Mouse (Mus musculus): ENCODE measurements around the gene Adam11. TPM values are rescaled to one million over a fixed set of nuclear protein-coding genes. Genes with fewer than 3 reads are reported as not detected.

Gene Adam11
- polyA plus RNA-seq, 1 experiment from 2014 or later: 7.3 TPM

- no peaks in the 10 kb centered on the region for H3K9me3 ChIP-seq
- H3K36me3 ChIP-seq: no peaks in the 10 kb centered on the region
- WGBS: 6% methylated on average over 20 of the region's 20 CpGs
- peaks cover 30% of the 10 kb centered on the region for H3K27me3 ChIP-seq (replicated peaks)
- peak overlapping the region; percentile 69 for H3K9ac ChIP-seq
- peak overlapping the region; percentile 80 for H3K4me2 ChIP-seq
- peaks cover 21% of the 10 kb centered on the region for H3K4me1 ChIP-seq
- peak overlapping the region; percentile 47 for H3K4me3 ChIP-seq
- ATAC-seq (ENCODE audit: extremely low read depth, insufficient number of reproducible peaks, low FRiP score, low TSS enrichment): no peak
- no peak overlapping the region for H3K27ac ChIP-seq (replicated peaks)
Observed at GRCm38 (mm10) chr11:102739278-102739966, 21.8 kb upstream of the Adam11 start.

- H3K9ac ChIP-seq: no peak overlapping the region
- H3K27me3 ChIP-seq (replicated peaks): peaks cover 30% of the 10 kb centered on the region
- no peak overlapping the region for H3K4me2 ChIP-seq
- ATAC-seq (ENCODE audit: extremely low read depth, insufficient number of reproducible peaks, low FRiP score, low TSS enrichment): no peak
- 63% methylated on average over 11 of the region's 11 CpGs for WGBS
- H3K4me3 ChIP-seq: no peak overlapping the region
- H3K27ac ChIP-seq (replicated peaks): no peak overlapping the region
- H3K36me3 ChIP-seq: no peaks in the 10 kb centered on the region
- no peaks in the 10 kb centered on the region for H3K9me3 ChIP-seq
- H3K4me1 ChIP-seq: peaks cover 21% of the 10 kb centered on the region
Observed at GRCm38 (mm10) chr11:102740634-102741033, 20.6 kb upstream of the Adam11 start.

- peak overlapping the region; percentile 47 for H3K4me2 ChIP-seq
- ATAC-seq (ENCODE audit: extremely low read depth, insufficient number of reproducible peaks, low FRiP score, low TSS enrichment): no peak
- no peaks in the 10 kb centered on the region for H3K36me3 ChIP-seq
- H3K27ac ChIP-seq (replicated peaks): no peak overlapping the region
- no peaks in the 10 kb centered on the region for H3K9me3 ChIP-seq
- peak overlapping the region; percentile 38; the same call in 1 of the 2 replicates for H3K9ac ChIP-seq
- peaks cover 21% of the 10 kb centered on the region for H3K4me1 ChIP-seq
- H3K27me3 ChIP-seq (replicated peaks): peaks cover 30% of the 10 kb centered on the region
- 21% methylated on average over 22 of the region's 22 CpGs for WGBS
- H3K4me3 ChIP-seq: no peak overlapping the region
Observed at GRCm38 (mm10) chr11:102741129-102741950, 19.9 kb upstream of the Adam11 start.

- 73% methylated on average over 7 of the region's 7 CpGs for WGBS
- Histone ChIP-seq H3K27me3 (replicated peaks) (peaks cover 30% of the 10 kb centered on the region), H3K9ac (no peak overlapping the region), H3K9me3 (no peaks in the 10 kb centered on the region), H3K4me2 (no peak overlapping the region), H3K4me1 (peaks cover 21% of the 10 kb centered on the region), H3K36me3 (no peaks in the 10 kb centered on the region), H3K4me3 (no peak overlapping the region), H3K27ac (replicated peaks) (no peak overlapping the region)
- no peak for ATAC-seq (ENCODE audit: extremely low read depth, insufficient number of reproducible peaks, low FRiP score, low TSS enrichment)
Observed at GRCm38 (mm10) chr11:102742066-102742465, 19.2 kb upstream of the Adam11 start.

- peaks cover 21% of the 10 kb centered on the region for H3K4me1 ChIP-seq
- no peak overlapping the region for H3K4me2 ChIP-seq
- H3K36me3 ChIP-seq: no peaks in the 10 kb centered on the region
- H3K9ac ChIP-seq: no peak overlapping the region
- H3K9me3 ChIP-seq: no peaks in the 10 kb centered on the region
- no peak for ATAC-seq (ENCODE audit: extremely low read depth, insufficient number of reproducible peaks, low FRiP score, low TSS enrichment)
- 74% methylated on average over 5 of the region's 5 CpGs for WGBS
- no peak overlapping the region for H3K4me3 ChIP-seq
- peaks cover 29% of the 10 kb centered on the region for H3K27me3 ChIP-seq (replicated peaks)
- no peak overlapping the region for H3K27ac ChIP-seq (replicated peaks)
Observed at GRCm38 (mm10) chr11:102742843-102743242, 18.4 kb upstream of the Adam11 start.

- Histone ChIP-seq H3K27ac (replicated peaks) (no peak overlapping the region), H3K4me2 (no peak overlapping the region), H3K9me3 (no peaks in the 10 kb centered on the region), H3K4me1 (peaks cover 13% of the 10 kb centered on the region), H3K4me3 (no peak overlapping the region), H3K27me3 (replicated peaks) (peaks cover 16% of the 10 kb centered on the region; the same call in 1 of the 2 replicates), H3K36me3 (no peaks in the 10 kb centered on the region), H3K9ac (no peak overlapping the region)
- WGBS: 79% methylated on average over 3 of the region's 3 CpGs
- no peak for ATAC-seq (ENCODE audit: extremely low read depth, insufficient number of reproducible peaks, low FRiP score, low TSS enrichment)
Observed at GRCm38 (mm10) chr11:102744746-102745145, 16.5 kb upstream of the Adam11 start.

GRCm38 (mm10) chr11:102747866-102748265 lies 13.4 kb upstream of the Adam11 start:
- Histone ChIP-seq H3K9ac (no peak overlapping the region), H3K4me2 (no peak overlapping the region), H3K4me1 (0 out of 2 replicates have a peak, but pooled peaks cover 3% of the 10 kb centered on the region), H3K4me3 (no peak overlapping the region), H3K27me3 (replicated peaks) (peaks cover 15% of the 10 kb centered on the region), H3K27ac (replicated peaks) (no peak overlapping the region), H3K9me3 (no peaks in the 10 kb centered on the region), H3K36me3 (no peaks in the 10 kb centered on the region)
- WGBS: 56% methylated on average over 1 of the region's 1 CpGs
- no peak for ATAC-seq (ENCODE audit: extremely low read depth, insufficient number of reproducible peaks, low FRiP score, low TSS enrichment)

GRCm38 (mm10) chr11:102748381-102748780 lies 12.9 kb upstream of the Adam11 start:
- WGBS: 81% methylated on average over 4 of the region's 4 CpGs
- H3K9ac ChIP-seq: no peak overlapping the region

GRCm38 (mm10) chr11:102749712-102750111 lies 11.5 kb upstream of the Adam11 start:
- H3K4me1 ChIP-seq: peaks cover 16% of the 10 kb centered on the region
- H3K4me2 ChIP-seq: no peak overlapping the region
- no peak overlapping the region for H3K4me3 ChIP-seq
- ATAC-seq (ENCODE audit: extremely low read depth, insufficient number of reproducible peaks, low FRiP score, low TSS enrichment): no peak
- H3K36me3 ChIP-seq: no peaks in the 10 kb centered on the region
- no peaks in the 10 kb centered on the region for H3K9me3 ChIP-seq
- no peak overlapping the region for H3K9ac ChIP-seq
- H3K27me3 ChIP-seq (replicated peaks): peaks cover 11% of the 10 kb centered on the region
- H3K27ac ChIP-seq (replicated peaks): no peak overlapping the region
- 71% methylated on average over 2 of the region's 2 CpGs for WGBS

More at GRCm38 (mm10) chr11:102748381-102748780, 12.9 kb upstream of the Adam11 start:
- H3K27ac ChIP-seq (replicated peaks): no peak overlapping the region
- no peak for ATAC-seq (ENCODE audit: extremely low read depth, insufficient number of reproducible peaks, low FRiP score, low TSS enrichment)
- peaks cover 11% of the 10 kb centered on the region for H3K27me3 ChIP-seq (replicated peaks)
- H3K4me3 ChIP-seq: no peak overlapping the region
- H3K4me1 ChIP-seq: peaks cover 6% of the 10 kb centered on the region
- H3K4me2 ChIP-seq: no peak overlapping the region
- H3K9me3 ChIP-seq: no peaks in the 10 kb centered on the region
- H3K36me3 ChIP-seq: no peaks in the 10 kb centered on the region

- no peak overlapping the region for H3K27ac ChIP-seq (replicated peaks)
- no peak overlapping the region for H3K4me2 ChIP-seq
- H3K9me3 ChIP-seq: no peaks in the 10 kb centered on the region
- H3K27me3 ChIP-seq (replicated peaks): peaks cover 11% of the 10 kb centered on the region
- 67% methylated on average over 13 of the region's 13 CpGs for WGBS
- H3K9ac ChIP-seq: no peak overlapping the region
- no peak overlapping the region for H3K4me3 ChIP-seq
- peaks cover 24% of the 10 kb centered on the region for H3K4me1 ChIP-seq
- ATAC-seq (ENCODE audit: extremely low read depth, insufficient number of reproducible peaks, low FRiP score, low TSS enrichment): no peak; the same call in 1 of the 2 replicates
- no peaks in the 10 kb centered on the region for H3K36me3 ChIP-seq
Observed at GRCm38 (mm10) chr11:102752896-102753590, 8.2 kb upstream of the Adam11 start.

All from heart, embryonic 13.5 days (tissue).